Mouse (Mus musculus) ES-E14 (cell line): ENCODE results near the gene Golga7b. TPM values are rescaled to one million over a fixed set of nuclear protein-coding genes. Genes with fewer than 3 reads are reported as not detected.

Source experiments
- DNase-seq: peaks from one replicate; pipeline ENCODE4 v3.0.0-alpha.2; 2013; ENCODE audit warnings: low read depth, low spot score
- H3K27ac ChIP-seq: 2 replicates; pipeline ENCODE4 v1.5.1; 2012; ENCODE audit warnings: low read depth, mild to moderate bottlenecking, low read length, moderate library complexity, mixed read lengths; ENCODE audit not compliant: poor library complexity, insufficient read depth, severe bottlenecking
- H3K36me3 ChIP-seq: 2 replicates; pipeline ENCODE4 v1.6.1; 2012; ENCODE audit warnings: mild to moderate bottlenecking, low read length, moderate library complexity, mixed read lengths; ENCODE audit not compliant: control insufficient read depth, poor library complexity, insufficient read depth, severe bottlenecking
- H3K4me1 ChIP-seq, 2 experiments: fragments of 150-350 bp in 1 of 2; sonication (generic) in 1 of 2; 2 replicates each; pipeline ENCODE4 v1.6.1; 2012; ENCODE audit warnings: low read length in 2 of 2, mild to moderate bottlenecking in 1 of 2, mixed read lengths in 1 of 2; ENCODE audit not compliant: control insufficient read depth in 2 of 2, insufficient read depth in 2 of 2, poor library complexity in 1 of 2
- H3K4me3 ChIP-seq, 2 experiments: fragments of 150-350 bp in 1 of 2; sonication (generic) in 1 of 2; 2 replicates each; pipeline ENCODE4 v1.5.1; 2012; ENCODE audit warnings: low read length in 2 of 2, low read depth in 1 of 2, mild to moderate bottlenecking in 1 of 2, mixed read lengths in 1 of 2; ENCODE audit not compliant: insufficient read depth in 1 of 2, poor library complexity in 1 of 2, severe bottlenecking in 1 of 2
- H3K9ac ChIP-seq: 2 replicates; pipeline ENCODE4 v1.6.1; 2012; ENCODE audit warnings: low read depth, mild to moderate bottlenecking, low read length, mixed read lengths; ENCODE audit not compliant: poor library complexity, insufficient read depth, severe bottlenecking
- H3K9me3 ChIP-seq: fragments of 150-350 bp; sonication (generic); 2 replicates; pipeline ENCODE4 v1.6.1; 2012; ENCODE audit warnings: low read depth, mild to moderate bottlenecking, low read length; ENCODE audit not compliant: control insufficient read depth, insufficient read depth
- CHD2 ChIP-seq: IDR thresholded peaks from 2 replicates; pipeline ENCODE4 v1.6.1; 2014; ENCODE audit warnings: mild to moderate bottlenecking, low read depth, low read length, inconsistent platforms
- HCFC1 ChIP-seq: IDR thresholded peaks from 2 replicates; pipeline ENCODE4 v1.6.1; 2012; ENCODE audit warnings: low read length, inconsistent platforms, borderline replicate concordance; ENCODE audit not compliant: insufficient read depth
- MAFK ChIP-seq: IDR thresholded peaks from 2 replicates; pipeline ENCODE4 v1.6.1; 2014; ENCODE audit warnings: mild to moderate bottlenecking, low read depth, low read length, inconsistent platforms; ENCODE audit not compliant: insufficient read depth
- ZC3H11A ChIP-seq: IDR thresholded peaks from 2 replicates; pipeline ENCODE4 v1.6.1; 2012; ENCODE audit warnings: low read depth, mild to moderate bottlenecking, inconsistent platforms, low read length, borderline replicate concordance
- ZNF384 ChIP-seq: IDR thresholded peaks from 2 replicates; pipeline ENCODE4 v1.6.1; 2012; ENCODE audit warnings: low read depth, low read length, inconsistent platforms
- in situ Hi-C, 2 experiments: fragments of 600-800 bp; cut with MboI; formaldehyde crosslinking; loops; one replicate each; pipeline ENCODE4 v1.15.1; 2025; ENCODE audit warnings: low sequenced_read_pairs in 2 of 2, inconsistent platforms in 1 of 2; ENCODE audit not compliant: unreplicated experiment in 2 of 2
- total RNA-seq: library from RNA; depleted of rRNA; stranded (reverse); fragments of 300-350 nt; gene quantifications from 2 replicates; pipeline ENCODE4 v1.2.3, GENCODE M21; 2012; rRNA removed

Golga7b gene
- total RNA-seq, result 0.05 and 0.09 TPM in 2 replicates

GRCm38 (mm10) chr19:42247519-42247918 lies at the start of gene Golga7b:
Gene Golga7b, plus strand, starts transcription at chr19:42247574.
- Histone ChIP-seq H3K9ac (no peak within 1 kb of the TSS), H3K27ac (no peak within 1 kb of the TSS), H3K4me3 (no peak within 1 kb of the TSS), H3K4me1 (no peaks in the 10 kb centered on the region), H3K9me3 (no peaks in the 10 kb centered on the region), H3K36me3 (no peaks in the 10 kb centered on the region)
- no peak for DNase-seq
- in situ Hi-C loops, result no loop called here
- no peak for TF ChIP-seq ZC3H11A
- TF ChIP-seq HCFC1, result no peak
- no peak for TF ChIP-seq MAFK
- no peak for TF ChIP-seq ZNF384
- TF ChIP-seq CHD2, result no peak

- no peaks in the 10 kb centered on the region for H3K9me3 ChIP-seq
- DNase-seq, result no peak
- no peaks in the 10 kb centered on the region for H3K36me3 ChIP-seq
- no peak overlapping the region for H3K4me3 ChIP-seq
- H3K9ac ChIP-seq, result no peak overlapping the region
- TF ChIP-seq HCFC1, result no peak
- TF ChIP-seq CHD2, result no peak
- peaks cover 0 to 7% of the 10 kb centered on the region in 2 experiments; a peak in 2 of 4 replicates for H3K4me1 ChIP-seq
- in situ Hi-C loops, result loop anchor here in 1 of 2 experiments (10.0 kb wide), 1 partner anchor 457 kb away; no protein-coding TSS in a partner anchor
- no peak overlapping the region for H3K27ac ChIP-seq
Measured at GRCm38 (mm10) chr19:42198026-42198425, 49.3 kb upstream of the Golga7b start.

GRCm38 (mm10) chr19:42201696-42202381 lies 45.5 kb upstream of the Golga7b start, which contains the start of gene Sfrp5:
Gene Sfrp5, minus strand, starts transcription at chr19:42202252.
- Histone ChIP-seq H3K9ac (peak within 1 kb of the TSS; percentile 51), H3K36me3 (no peaks in the 10 kb centered on the region), H3K27ac (no peak within 1 kb of the TSS), H3K9me3 (no peaks in the 10 kb centered on the region), H3K4me3 (peak within 1 kb of the TSS; percentile 63 to 64), H3K4me1 (peaks cover 0 to 6% of the 10 kb centered on the region in 2 experiments; a peak in 2 of 4 replicates)
- DNase-seq, result no peak
- in situ Hi-C loops, result no loop called here
- no peak for TF ChIP-seq CHD2
- no peak for TF ChIP-seq HCFC1
- no peak for TF ChIP-seq MAFK
- TF ChIP-seq ZNF384, result no peak
- TF ChIP-seq ZC3H11A, result no peak

GRCm38 (mm10) chr19:42202467-42202866 lies 44.9 kb upstream of the Golga7b start:
- Histone ChIP-seq H3K4me3 (peak overlapping the region in 1 of 2 experiments; percentile 64; a peak in 1 of 4 replicates), H3K36me3 (no peaks in the 10 kb centered on the region), H3K27ac (no peak overlapping the region), H3K9ac (no peak overlapping the region), H3K4me1 (peaks cover 0 to 6% of the 10 kb centered on the region in 2 experiments; a peak in 2 of 4 replicates), H3K9me3 (no peaks in the 10 kb centered on the region)
- DNase-seq, result no peak
- TF ChIP-seq CHD2 (no peak), ZNF384 (no peak)
- in situ Hi-C loops, result no loop called here

- H3K27ac ChIP-seq, result no peak overlapping the region
- no peak overlapping the region for H3K9ac ChIP-seq
- TF ChIP-seq ZC3H11A (no peak), ZNF384 (no peak)
- DNase-seq, result no peak
- no peak overlapping the region for H3K4me3 ChIP-seq
- no peaks in the 10 kb centered on the region for H3K36me3 ChIP-seq
- H3K4me1 ChIP-seq, result peaks cover 0 to 5% of the 10 kb centered on the region in 2 experiments; a peak in 3 of 4 replicates
- in situ Hi-C loops, result no loop called here
- H3K9me3 ChIP-seq, result no peaks in the 10 kb centered on the region
Measured at GRCm38 (mm10) chr19:42204306-42204705, 43.1 kb upstream of the Golga7b start.
